Mouse (Mus musculus): ENCODE results near the gene Ndufb4. TPM values are rescaled to one million over a fixed set of nuclear protein-coding genes. Genes with fewer than 3 reads are reported as not detected.
A peak's percentile ranks its signal among the peaks of the same experiment; 100 is the strongest.

Ndufb4 gene
- total RNA-seq, 1 experiment from 2014 or later, result 16.8 TPM

- ATAC-seq (replicated peaks in 1 of 2; ENCODE audit: insufficient read depth in 1 of 2, low FRiP score in 2 of 2, low TSS enrichment in 1 of 2, low read depth in 1 of 2, poor library complexity in 2 of 2, severe bottlenecking in 2 of 2), result no peak
These were observed 29.2 kb upstream of the Ndufb4 start for GRCm38 (mm10) chr16:37683154-37684130.

GRCm38 (mm10) chr16:37682309-37682975 is 28.2 kb upstream of the Ndufb4 start:
- ATAC-seq (replicated peaks in 1 of 2; ENCODE audit: insufficient read depth in 1 of 2, low FRiP score in 2 of 2, low TSS enrichment in 1 of 2, low read depth in 1 of 2, poor library complexity in 2 of 2, severe bottlenecking in 2 of 2), result peak; percentile 54; a peak in 3 of 4 replicates

GRCm38 (mm10) chr16:37680831-37681230 is 26.6 kb upstream of the Ndufb4 start:
- ATAC-seq (replicated peaks in 1 of 2; ENCODE audit: insufficient read depth in 1 of 2, low FRiP score in 2 of 2, low TSS enrichment in 1 of 2, low read depth in 1 of 2, poor library complexity in 2 of 2, severe bottlenecking in 2 of 2), result no peak

- no peak for ATAC-seq (replicated peaks in 1 of 2; ENCODE audit: insufficient read depth in 1 of 2, low FRiP score in 2 of 2, low TSS enrichment in 1 of 2, low read depth in 1 of 2, poor library complexity in 2 of 2, severe bottlenecking in 2 of 2)
These were observed 26.0 kb upstream of the Ndufb4 start for GRCm38 (mm10) chr16:37680216-37680615.

GRCm38 (mm10) chr16:37677586-37677985 is 23.3 kb upstream of the Ndufb4 start:
- ATAC-seq (replicated peaks in 1 of 2; ENCODE audit: insufficient read depth in 1 of 2, low FRiP score in 2 of 2, low TSS enrichment in 1 of 2, low read depth in 1 of 2, poor library complexity in 2 of 2, severe bottlenecking in 2 of 2), result no peak

- ATAC-seq (replicated peaks in 1 of 2; ENCODE audit: insufficient read depth in 1 of 2, low FRiP score in 2 of 2, low TSS enrichment in 1 of 2, low read depth in 1 of 2, poor library complexity in 2 of 2, severe bottlenecking in 2 of 2), result no peak
These were observed 22.4 kb upstream of the Ndufb4 start for GRCm38 (mm10) chr16:37676677-37677072.

GRCm38 (mm10) chr16:37676024-37676676 is 21.9 kb upstream of the Ndufb4 start:
- no peak for ATAC-seq (replicated peaks in 1 of 2; ENCODE audit: insufficient read depth in 1 of 2, low FRiP score in 2 of 2, low TSS enrichment in 1 of 2, low read depth in 1 of 2, poor library complexity in 2 of 2, severe bottlenecking in 2 of 2)

GRCm38 (mm10) chr16:37675326-37675725 is 21.1 kb upstream of the Ndufb4 start:
- ATAC-seq (replicated peaks in 1 of 2; ENCODE audit: insufficient read depth in 1 of 2, low FRiP score in 2 of 2, low TSS enrichment in 1 of 2, low read depth in 1 of 2, poor library complexity in 2 of 2, severe bottlenecking in 2 of 2), result no peak

- ATAC-seq (replicated peaks in 1 of 2; ENCODE audit: insufficient read depth in 1 of 2, low FRiP score in 2 of 2, low TSS enrichment in 1 of 2, low read depth in 1 of 2, poor library complexity in 2 of 2, severe bottlenecking in 2 of 2), result no peak
These were observed 16.5 kb upstream of the Ndufb4 start for GRCm38 (mm10) chr16:37670666-37671283.

- no peak for ATAC-seq (replicated peaks in 1 of 2; ENCODE audit: insufficient read depth in 1 of 2, low FRiP score in 2 of 2, low TSS enrichment in 1 of 2, low read depth in 1 of 2, poor library complexity in 2 of 2, severe bottlenecking in 2 of 2)
These were observed 11.2 kb upstream of the Ndufb4 start for GRCm38 (mm10) chr16:37665394-37665935.

- ATAC-seq (replicated peaks in 1 of 2; ENCODE audit: insufficient read depth in 1 of 2, low FRiP score in 2 of 2, low TSS enrichment in 1 of 2, low read depth in 1 of 2, poor library complexity in 2 of 2, severe bottlenecking in 2 of 2), result no peak
These were observed 9.6 kb upstream of the Ndufb4 start for GRCm38 (mm10) chr16:37663643-37664459.

GRCm38 (mm10) chr16:37656796-37657195 is 2.5 kb upstream of the Ndufb4 start:
- ATAC-seq (replicated peaks in 1 of 2; ENCODE audit: insufficient read depth in 1 of 2, low FRiP score in 2 of 2, low TSS enrichment in 1 of 2, low read depth in 1 of 2, poor library complexity in 2 of 2, severe bottlenecking in 2 of 2), result no peak

- ATAC-seq (replicated peaks in 1 of 2; ENCODE audit: insufficient read depth in 1 of 2, low FRiP score in 2 of 2, low TSS enrichment in 1 of 2, low read depth in 1 of 2, poor library complexity in 2 of 2, severe bottlenecking in 2 of 2), result no peak
These were observed 1.6 kb upstream of the Ndufb4 start for GRCm38 (mm10) chr16:37655756-37656347.

GRCm38 (mm10) chr16:37654831-37655455 is 690 bp upstream of the Ndufb4 start:
- no peak for ATAC-seq (replicated peaks in 1 of 2; ENCODE audit: insufficient read depth in 1 of 2, low FRiP score in 2 of 2, low TSS enrichment in 1 of 2, low read depth in 1 of 2, poor library complexity in 2 of 2, severe bottlenecking in 2 of 2)

GRCm38 (mm10) chr16:37653058-37653457 is 1.2 kb downstream of the Ndufb4 start:
- ATAC-seq (replicated peaks in 1 of 2; ENCODE audit: insufficient read depth in 1 of 2, low FRiP score in 2 of 2, low TSS enrichment in 1 of 2, low read depth in 1 of 2, poor library complexity in 2 of 2, severe bottlenecking in 2 of 2), result no peak

GRCm38 (mm10) chr16:37652654-37653053 is 1.6 kb downstream of the Ndufb4 start:
- no peak for ATAC-seq (replicated peaks in 1 of 2; ENCODE audit: insufficient read depth in 1 of 2, low FRiP score in 2 of 2, low TSS enrichment in 1 of 2, low read depth in 1 of 2, poor library complexity in 2 of 2, severe bottlenecking in 2 of 2)
